Mouse (Mus musculus): ENCODE measurements around the gene Oxsr1. TPM values are rescaled to one million over a fixed set of nuclear protein-coding genes. Genes with fewer than 3 reads are reported as not detected.
"Not testable (repeated sequence)": the region's sequence is repeated elsewhere in the genome, so short reads cannot be mapped to it uniquely, and the experiment has no call there.

Gene Oxsr1
- total RNA-seq, 2 experiments from 2014 or later: 41.5 to 42.0 TPM

- DNase-seq (ENCODE audit: extremely low spot score in 1 of 2, low spot score in 2 of 2): no peak
These were observed 80.9 kb downstream of the Oxsr1 start for GRCm38 (mm10) chr9:119241169-119241865.

GRCm38 (mm10) chr9:119240286-119240997 lies 81.8 kb downstream of the Oxsr1 start:
- DNase-seq (ENCODE audit: extremely low spot score in 1 of 2, low spot score in 2 of 2): no peak
- intact Hi-C loops (cut with DNase I): no loop called here

More at GRCm38 (mm10) chr9:119241169-119241865, 80.9 kb downstream of the Oxsr1 start:
- intact Hi-C loops (cut with DNase I): no loop called here

GRCm38 (mm10) chr9:119239274-119239673 lies 83.0 kb downstream of the Oxsr1 start:
- DNase-seq (ENCODE audit: extremely low spot score in 1 of 2, low spot score in 2 of 2): no peak
- intact Hi-C loops (cut with DNase I): no loop called here

- no peak for DNase-seq (ENCODE audit: extremely low spot score in 1 of 2, low spot score in 2 of 2)
- intact Hi-C loops (cut with DNase I): no loop called here
These were observed 83.4 kb downstream of the Oxsr1 start for GRCm38 (mm10) chr9:119238796-119239195.

GRCm38 (mm10) chr9:119231552-119231951 lies 90.7 kb downstream of the Oxsr1 start:
- DNase-seq (ENCODE audit: extremely low spot score in 1 of 2, low spot score in 2 of 2): no peak
- intact Hi-C loops (cut with DNase I): no loop called here

GRCm38 (mm10) chr9:119230829-119231228 lies 91.4 kb downstream of the Oxsr1 start:
- intact Hi-C loops (cut with DNase I): no loop called here
- DNase-seq (ENCODE audit: extremely low spot score in 1 of 2, low spot score in 2 of 2): no peak

GRCm38 (mm10) chr9:119220249-119220648 lies 102.0 kb downstream of the Oxsr1 start:
- intact Hi-C loops (cut with DNase I): no loop called here
- DNase-seq (ENCODE audit: extremely low spot score in 1 of 2, low spot score in 2 of 2): no peak

GRCm38 (mm10) chr9:119219667-119220066 lies 102.6 kb downstream of the Oxsr1 start:
- no peak for DNase-seq (ENCODE audit: extremely low spot score in 1 of 2, low spot score in 2 of 2)
- intact Hi-C loops (cut with DNase I): no loop called here

- DNase-seq (ENCODE audit: extremely low spot score in 1 of 2, low spot score in 2 of 2); intact Hi-C loops (cut with DNase I): not testable (repeated sequence)
These were observed 106.9 kb downstream of the Oxsr1 start for GRCm38 (mm10) chr9:119215341-119215740.

- intact Hi-C loops (cut with DNase I): no loop called here
- DNase-seq (ENCODE audit: extremely low spot score in 1 of 2, low spot score in 2 of 2): no peak
These were observed 107.6 kb downstream of the Oxsr1 start for GRCm38 (mm10) chr9:119214601-119215000.

- no peak for DNase-seq (ENCODE audit: extremely low spot score in 1 of 2, low spot score in 2 of 2)
- intact Hi-C loops (cut with DNase I): no loop called here
These were observed 109.2 kb downstream of the Oxsr1 start for GRCm38 (mm10) chr9:119212996-119213395.

- intact Hi-C loops (cut with DNase I): no loop called here
- no peak for DNase-seq (ENCODE audit: extremely low spot score in 1 of 2, low spot score in 2 of 2)
These were observed 113.2 kb downstream of the Oxsr1 start, which contains the start of gene Slc22a13 for GRCm38 (mm10) chr9:119208998-119209397. TSS of gene Slc22a13 (minus strand) at chr9:119209098.

- no peak for DNase-seq (ENCODE audit: extremely low spot score in 1 of 2, low spot score in 2 of 2)
- intact Hi-C loops (cut with DNase I): no loop called here
These were observed 115.1 kb downstream of the Oxsr1 start for GRCm38 (mm10) chr9:119207113-119207512.

GRCm38 (mm10) chr9:119206666-119207065 lies 115.6 kb downstream of the Oxsr1 start:
- intact Hi-C loops (cut with DNase I): no loop called here
- DNase-seq (ENCODE audit: extremely low spot score in 1 of 2, low spot score in 2 of 2): no peak

GRCm38 (mm10) chr9:119205756-119206155 lies 116.5 kb downstream of the Oxsr1 start:
- intact Hi-C loops (cut with DNase I): no loop called here
- DNase-seq (ENCODE audit: extremely low spot score in 1 of 2, low spot score in 2 of 2): no peak

- intact Hi-C loops (cut with DNase I): no loop called here
- no peak for DNase-seq (ENCODE audit: extremely low spot score in 1 of 2, low spot score in 2 of 2)
These were observed 118.6 kb downstream of the Oxsr1 start for GRCm38 (mm10) chr9:119203617-119204016.

- intact Hi-C loops (cut with DNase I): no loop called here
- no peak for DNase-seq (ENCODE audit: extremely low spot score in 1 of 2, low spot score in 2 of 2)
These were observed 120.6 kb downstream of the Oxsr1 start for GRCm38 (mm10) chr9:119201653-119202052.

- DNase-seq (ENCODE audit: extremely low spot score in 1 of 2, low spot score in 2 of 2): no peak
- intact Hi-C loops (cut with DNase I): no loop called here
These were observed 122.9 kb downstream of the Oxsr1 start for GRCm38 (mm10) chr9:119199151-119199861.

GRCm38 (mm10) chr9:119192202-119192990 lies 129.8 kb downstream of the Oxsr1 start:
- intact Hi-C loops (cut with DNase I): no loop called here
- no peak for DNase-seq (ENCODE audit: extremely low spot score in 1 of 2, low spot score in 2 of 2)

Data from left cerebral cortex, postnatal 10 days (tissue).